Mouse (Mus musculus) MEL-GATA-1-ER (cell line): ENCODE measurements around the gene Cyp4x1.
"Not testable (repeated sequence)": the region's sequence is repeated elsewhere in the genome, so short reads cannot be mapped to it uniquely, and the experiment has no call there.

Experiments
- DNase-seq: peaks from one replicate; pipeline ENCODE4 v3.0.0-alpha.2; 2012; ENCODE audit warnings: low read depth; ENCODE audit errors: extremely low read depth

Cyp4x1 gene

DNA sequence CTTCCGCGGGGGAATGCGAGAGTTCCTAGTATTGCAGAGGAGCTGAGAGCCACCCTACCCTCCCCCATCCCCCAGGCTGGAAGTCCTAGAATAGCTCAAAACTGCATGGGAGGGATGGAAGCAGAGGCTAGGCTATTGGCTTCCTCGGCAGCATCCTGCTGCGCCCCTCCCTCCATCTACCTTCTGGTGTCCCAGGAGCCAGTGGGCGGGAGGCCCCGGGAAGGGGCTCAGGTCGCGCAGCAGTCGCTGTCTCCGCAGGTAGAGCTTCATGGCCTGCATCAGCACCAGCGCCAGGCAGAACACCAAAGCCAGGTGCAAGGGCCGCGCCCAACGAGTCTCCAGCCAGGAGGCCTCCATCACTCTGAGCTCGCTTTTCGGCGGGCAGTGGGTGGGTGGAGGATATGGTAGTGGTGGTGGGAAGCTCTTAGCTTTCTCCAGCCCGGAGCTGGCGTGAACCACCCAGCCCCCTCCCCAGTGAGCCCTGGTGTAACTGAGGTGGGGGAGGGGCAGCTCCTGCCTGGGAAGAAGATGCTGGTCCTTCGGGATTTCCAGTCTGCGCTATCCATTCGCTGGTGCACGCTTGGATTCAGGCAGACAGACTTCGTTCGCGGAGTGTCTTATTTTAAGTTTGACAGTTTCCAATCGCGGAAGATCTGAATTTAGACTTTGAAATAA lies at the start of gene Cyp4x1:
Gene Cyp4x1, minus strand, starts transcription at position 661 of the 675 bp plus-strand sequence.
- DNase-seq, result no peak

DNA sequence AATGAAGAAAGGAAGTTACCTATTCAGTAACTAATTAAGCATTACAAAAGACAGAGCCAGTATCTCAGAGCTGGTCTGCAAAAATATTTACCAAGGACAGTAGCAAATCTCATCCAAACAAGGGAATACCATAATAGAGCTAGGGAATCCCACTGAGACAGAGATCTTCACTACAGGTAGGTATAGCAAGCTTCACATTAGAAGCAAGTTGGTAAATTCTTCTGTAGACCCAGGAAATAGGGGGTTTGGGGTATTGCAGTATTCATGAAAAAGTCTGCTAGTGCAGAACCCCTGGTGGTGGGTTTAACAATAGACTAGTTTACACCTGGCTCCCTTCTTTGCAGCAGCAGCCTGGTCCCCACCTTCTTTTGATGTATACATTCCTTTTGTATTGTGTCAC lies 42.1 kb upstream of the Cyp4x1 start:
- DNase-seq, result not testable (repeated sequence)

DNA sequence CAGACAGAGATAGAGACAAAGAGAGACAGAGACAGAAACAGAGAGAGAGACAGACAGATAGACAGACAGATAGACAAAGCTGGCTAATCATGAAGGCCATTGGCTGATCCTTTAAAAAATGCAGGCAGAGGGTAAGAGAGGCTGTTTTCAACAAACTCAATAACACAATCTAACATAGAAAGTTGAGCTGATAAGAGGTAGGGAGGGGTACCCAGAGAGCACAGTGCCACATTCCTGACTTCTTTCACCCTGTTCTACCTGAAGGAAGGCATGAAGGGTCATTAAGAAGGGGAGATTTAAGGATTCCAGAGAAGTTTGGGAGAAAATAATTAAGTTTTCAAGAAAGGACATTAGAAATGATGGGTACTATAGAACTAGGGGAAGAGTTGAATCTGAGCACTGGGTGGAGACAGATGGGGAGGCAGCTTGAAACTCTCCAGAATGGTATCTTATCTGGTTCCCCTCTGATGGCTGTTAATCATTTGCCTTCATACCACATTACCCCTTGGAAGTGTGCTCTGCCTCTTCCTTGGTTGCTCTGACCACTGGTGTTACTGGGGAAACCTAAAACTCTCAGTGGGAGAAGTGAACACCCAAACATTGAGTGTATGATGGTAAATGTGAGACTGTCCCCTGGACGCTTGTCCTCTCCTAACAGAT lies 40.7 kb upstream of the Cyp4x1 start:
- no peak for DNase-seq

DNA sequence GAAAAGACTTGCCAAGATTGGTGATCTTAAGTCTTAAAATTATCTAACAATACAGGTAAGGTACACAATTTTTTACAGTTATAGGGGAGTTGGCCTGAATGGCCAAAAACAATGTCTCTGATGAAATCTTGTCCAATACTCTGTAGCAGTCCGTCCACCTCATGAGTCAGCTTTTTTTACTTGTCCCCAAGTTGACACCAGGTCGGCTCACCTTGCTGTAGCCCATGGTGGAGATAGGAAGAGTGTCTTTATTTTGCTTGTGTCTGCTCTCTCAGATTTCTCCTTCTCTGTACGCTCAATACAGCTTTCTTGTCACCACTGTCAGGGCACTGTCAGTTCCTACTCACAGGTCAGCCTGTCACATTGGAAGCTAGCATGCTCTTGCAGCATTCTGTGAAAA lies 24.9 kb upstream of the Cyp4x1 start:
- DNase-seq, result not testable (repeated sequence)

DNA sequence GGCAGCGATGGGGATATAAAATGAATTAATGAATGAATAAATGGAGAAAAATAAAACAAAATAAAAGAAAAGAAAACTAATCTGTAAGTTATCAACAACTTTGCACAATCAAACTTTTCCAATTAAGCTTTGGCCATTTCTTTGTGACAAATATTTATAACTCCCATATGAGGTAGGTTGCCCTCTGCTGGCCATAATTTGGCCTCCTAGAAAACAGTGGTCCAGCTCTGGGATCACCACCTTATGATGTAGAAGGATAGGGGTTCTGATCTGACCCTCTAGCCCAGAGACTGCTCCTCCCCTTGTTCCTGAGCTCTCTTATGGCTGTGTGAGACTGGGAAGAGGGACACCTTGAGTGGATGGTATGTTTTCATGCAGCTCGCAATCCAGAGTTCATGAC lies 20.6 kb upstream of the Cyp4x1 start:
- DNase-seq, result no peak

DNA sequence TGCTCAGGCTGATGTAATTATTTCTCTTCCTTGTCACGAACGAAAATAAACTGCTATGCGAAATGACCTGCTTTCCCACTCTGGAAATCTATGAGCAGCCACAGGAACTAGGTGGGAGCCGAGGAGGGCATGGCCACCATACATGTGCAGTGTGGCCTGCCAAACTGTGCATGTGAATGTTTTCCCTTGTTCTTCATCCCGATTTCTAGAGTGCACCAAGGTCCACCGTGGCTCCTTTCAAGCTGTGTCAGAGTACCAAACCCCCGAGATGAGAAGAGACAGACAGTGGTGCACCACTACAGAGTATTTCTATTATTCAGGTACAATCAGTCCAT lies 182 bp upstream of the Cyp4x1 start:
- no peak for DNase-seq

DNA sequence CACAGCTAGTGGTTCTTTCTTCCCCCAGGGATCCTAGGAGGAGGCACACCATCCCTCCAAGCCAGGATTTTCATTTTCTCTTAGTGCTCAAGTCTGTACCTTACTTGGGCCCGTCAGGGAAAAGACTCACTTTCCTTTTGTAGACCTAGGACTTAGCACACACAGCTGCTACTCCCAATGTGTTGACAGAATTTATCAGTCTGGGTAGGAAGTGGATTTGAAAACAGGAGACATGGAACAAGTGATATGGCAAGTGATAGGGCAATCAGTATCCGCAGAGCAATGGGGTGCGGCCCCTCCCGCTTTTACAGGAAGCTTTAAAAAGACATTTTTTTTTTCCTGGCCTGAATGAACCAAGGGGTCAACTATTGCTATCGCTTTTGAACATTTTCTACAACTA lies 996 bp downstream of the Cyp4x1 start:
- peak; percentile 65 for DNase-seq

DNA sequence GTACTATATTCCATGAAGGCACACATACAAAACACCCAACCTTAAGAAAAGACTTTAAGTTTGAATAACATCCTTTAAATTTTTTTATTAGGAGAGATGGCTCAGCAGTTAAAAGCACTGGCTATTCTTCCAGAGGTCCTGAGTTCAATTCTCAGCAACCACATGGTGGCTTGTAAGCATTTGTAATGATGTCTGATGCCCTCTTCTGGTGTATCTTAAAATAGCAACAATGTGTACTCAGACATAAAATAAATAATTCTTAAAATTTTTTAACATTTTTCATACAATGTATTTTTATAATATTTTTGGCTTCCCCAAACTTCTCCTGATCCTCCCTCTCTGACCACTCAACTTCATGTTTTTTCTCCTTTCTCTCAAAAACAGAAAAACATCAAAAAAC lies 9.4 kb downstream of the Cyp4x1 start:
- no peak for DNase-seq

DNA sequence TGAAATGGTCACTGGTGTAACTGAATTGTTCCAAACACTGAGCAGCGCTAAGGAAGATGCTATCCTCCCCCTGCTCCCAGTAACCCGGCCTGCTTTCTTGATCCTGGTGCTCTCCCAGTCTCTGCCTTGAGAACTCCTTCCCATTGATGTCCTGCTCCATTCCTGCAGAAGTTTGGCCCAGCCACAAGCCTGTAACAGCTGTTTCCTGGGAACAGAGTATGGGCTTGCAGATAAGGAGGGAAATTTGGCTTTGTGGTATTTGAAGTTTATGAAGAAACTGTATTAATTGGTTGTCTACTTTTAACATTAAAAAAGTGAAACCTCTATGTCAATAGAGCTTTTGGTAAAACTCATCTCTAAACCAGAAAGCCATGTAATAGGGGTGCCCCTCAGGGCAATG lies 10.6 kb downstream of the Cyp4x1 start:
- DNase-seq, result no peak

DNA sequence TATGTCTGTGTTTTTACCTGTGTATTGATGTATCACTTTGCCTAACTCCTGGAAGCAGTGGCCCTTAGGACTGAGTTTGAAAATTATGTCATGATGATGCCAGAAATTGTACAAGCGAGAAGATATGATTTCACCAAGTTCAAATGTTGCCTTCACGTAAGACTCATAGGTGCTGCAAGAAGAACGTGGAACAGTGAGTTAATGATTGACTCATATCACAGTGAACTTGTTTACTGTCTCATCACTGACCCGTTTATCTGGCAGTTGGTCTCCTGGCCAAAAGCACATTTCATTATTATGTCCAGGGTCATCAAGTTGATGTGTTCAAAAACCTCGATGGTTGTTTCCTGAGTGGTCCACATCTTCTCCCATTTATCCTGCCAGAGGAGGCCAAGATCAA lies 12.5 kb downstream of the Cyp4x1 start:
- DNase-seq, result no peak

DNA sequence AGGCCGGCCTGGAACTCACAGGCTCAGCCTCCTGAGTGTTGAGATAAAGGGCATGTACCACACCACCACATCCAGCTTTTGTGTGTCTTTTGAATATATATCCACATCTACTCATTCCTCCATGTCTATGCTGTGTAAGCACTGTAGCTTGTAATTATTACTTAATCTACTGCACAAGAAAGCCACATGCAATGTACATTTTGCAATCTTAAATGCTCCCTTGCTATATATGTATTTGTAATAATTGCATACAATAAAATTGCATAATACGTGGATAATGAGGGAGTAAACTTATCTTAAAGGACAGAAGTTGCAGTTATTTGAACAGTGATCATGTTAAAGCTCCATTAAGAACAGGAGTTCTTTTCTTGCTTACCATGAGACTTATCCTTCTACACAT lies 12.9 kb downstream of the Cyp4x1 start:
- DNase-seq, result no peak

DNA sequence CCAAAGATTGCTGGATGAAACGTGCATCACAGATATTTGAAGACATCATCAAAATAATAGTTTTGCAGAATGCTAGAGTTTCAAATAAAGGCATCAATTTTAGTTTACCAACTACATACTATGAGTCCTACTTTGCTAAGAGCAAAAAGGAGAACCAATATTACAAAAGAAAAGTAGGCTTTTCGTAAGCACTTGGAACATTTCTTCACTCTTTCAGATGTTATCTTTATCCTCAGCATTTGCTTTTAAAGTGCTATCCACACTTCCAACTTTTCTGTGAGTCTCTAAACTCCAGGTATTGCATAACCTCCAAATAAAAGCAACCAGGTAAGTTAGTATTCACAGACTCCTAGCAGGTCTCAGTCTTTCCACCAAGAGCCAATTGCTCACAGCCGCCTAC lies 14.4 kb downstream of the Cyp4x1 start:
- DNase-seq, result no peak

DNA sequence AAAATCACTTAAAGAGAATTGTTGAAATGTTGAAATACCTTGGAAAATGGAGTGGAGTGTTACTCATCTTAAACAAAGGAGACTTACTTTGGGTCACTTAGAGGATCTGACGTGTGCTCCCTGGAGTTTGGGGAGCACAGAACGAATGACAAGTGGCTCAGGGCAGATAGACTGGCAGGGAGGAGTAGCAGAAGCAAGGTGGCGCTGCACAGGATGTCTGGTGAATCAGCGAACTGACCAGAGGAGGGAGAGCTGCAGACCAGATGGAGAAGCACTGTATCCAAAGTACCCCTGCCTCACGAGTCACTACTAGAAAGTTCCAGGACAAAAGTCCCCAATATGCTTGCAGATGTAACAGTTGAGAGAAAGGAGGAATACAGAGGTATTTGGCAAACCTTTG lies 20.8 kb downstream of the Cyp4x1 start:
- no peak for DNase-seq

DNA sequence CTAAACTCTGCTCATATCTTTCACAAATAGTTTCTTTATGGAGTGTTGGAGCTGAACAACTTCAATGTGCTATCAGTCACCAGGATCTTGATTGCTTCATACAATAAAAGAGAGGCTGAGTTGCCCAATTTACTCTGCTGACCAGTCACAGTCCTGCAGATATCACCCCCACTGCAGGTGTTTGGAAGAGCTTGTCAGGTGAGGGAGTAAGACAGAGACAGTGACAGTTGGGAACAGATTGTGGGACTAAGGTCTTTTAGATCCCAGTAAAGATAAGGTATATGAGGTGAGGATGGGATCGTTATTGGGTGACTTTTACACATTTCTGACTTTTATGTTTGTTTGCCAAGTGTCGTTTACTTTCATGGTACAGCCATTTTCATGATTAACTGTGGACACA lies 22.9 kb downstream of the Cyp4x1 start:
- DNase-seq, result no peak

DNA sequence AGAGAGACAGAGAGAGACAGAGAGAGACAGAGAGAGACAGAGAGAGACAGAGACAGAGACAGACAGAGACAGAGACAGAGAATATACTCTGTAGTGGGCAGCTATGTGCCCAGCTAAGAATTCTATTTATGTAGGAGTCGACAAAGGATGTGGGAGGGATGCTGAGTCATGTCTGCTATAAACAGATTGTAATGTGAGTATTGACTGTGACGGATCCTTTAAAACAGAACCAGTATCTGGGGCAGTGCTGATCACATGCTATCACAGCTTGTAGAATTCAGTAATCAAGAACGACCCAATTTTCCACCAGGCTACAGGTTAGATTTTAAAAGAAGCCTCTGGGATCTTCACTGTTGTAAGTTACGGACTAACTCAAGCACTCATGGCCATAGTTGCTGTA lies 30.6 kb downstream of the Cyp4x1 start:
- DNase-seq, result peak; percentile 35

DNA sequence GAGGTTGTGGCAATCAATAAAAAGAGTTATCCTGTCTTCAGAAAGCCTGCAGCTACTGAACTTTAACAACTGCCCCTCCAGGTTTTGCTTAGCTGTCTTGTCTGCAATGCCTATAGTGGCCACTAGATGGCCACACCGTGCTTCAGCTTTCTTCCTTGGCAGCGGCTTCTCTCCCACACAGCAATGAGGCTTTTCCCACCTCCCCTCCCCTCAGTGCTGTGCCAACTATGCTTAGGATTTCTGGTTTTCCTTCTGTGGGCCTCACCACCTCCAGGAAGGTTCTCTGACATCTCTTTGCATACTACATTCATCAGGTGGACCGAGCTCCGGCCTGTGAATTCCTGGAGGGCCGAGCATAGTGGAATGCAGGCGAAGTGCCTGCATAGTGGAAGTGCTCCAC lies 32.4 kb downstream of the Cyp4x1 start:
- DNase-seq, result peak; percentile 36

DNA sequence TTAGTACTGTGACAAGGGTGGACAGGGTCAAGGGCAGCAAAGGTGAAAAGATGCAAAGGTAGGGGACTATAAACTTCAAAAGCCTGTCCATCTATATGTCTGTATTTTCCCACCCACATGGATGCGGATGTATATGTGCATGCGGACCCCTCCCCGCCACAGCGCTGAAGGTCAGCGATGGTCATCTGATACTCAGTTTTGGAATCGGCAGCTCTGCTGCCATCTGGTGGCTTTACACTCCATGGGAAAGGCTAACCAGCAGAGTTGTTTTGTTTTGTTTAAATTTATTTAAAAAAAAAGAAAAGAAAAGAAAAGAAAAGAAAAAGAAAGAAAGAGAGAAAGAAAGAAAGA lies 37.0 kb downstream of the Cyp4x1 start:
- no peak for DNase-seq

DNA sequence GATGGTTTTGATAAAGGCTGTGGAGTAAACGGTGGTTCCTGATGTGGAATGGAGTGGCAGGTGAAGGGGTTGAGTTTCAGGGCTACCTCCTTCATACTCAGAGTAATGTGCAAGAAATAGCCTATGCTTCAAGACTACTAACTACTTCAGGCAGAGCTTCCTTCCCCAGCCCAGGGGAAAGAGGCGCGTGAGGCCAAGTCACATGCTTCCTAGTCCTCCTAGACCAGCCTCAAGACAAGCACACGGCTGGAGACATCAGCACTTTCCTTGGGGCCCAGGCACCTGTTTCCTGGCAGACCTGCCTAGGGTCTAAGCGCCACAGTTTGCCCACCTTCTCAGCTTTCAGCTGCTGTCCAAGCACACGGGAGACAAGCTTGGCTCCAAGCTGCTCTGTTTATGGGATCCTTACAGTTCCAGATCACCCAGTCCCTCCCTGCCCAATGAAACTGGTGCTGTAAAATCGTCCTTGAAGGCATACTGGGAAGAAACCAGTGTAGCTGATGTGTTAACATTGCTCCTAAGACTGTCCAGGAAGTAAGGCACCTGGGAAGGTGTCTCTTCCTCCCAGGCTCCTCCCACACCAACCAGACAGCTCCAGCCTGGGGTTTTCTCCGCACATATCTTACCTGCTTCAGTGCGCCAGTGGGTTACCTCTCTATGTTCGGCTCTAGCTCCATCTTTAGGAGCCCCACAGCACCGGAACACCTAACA lies 37.5 kb downstream of the Cyp4x1 start:
- no peak for DNase-seq

DNA sequence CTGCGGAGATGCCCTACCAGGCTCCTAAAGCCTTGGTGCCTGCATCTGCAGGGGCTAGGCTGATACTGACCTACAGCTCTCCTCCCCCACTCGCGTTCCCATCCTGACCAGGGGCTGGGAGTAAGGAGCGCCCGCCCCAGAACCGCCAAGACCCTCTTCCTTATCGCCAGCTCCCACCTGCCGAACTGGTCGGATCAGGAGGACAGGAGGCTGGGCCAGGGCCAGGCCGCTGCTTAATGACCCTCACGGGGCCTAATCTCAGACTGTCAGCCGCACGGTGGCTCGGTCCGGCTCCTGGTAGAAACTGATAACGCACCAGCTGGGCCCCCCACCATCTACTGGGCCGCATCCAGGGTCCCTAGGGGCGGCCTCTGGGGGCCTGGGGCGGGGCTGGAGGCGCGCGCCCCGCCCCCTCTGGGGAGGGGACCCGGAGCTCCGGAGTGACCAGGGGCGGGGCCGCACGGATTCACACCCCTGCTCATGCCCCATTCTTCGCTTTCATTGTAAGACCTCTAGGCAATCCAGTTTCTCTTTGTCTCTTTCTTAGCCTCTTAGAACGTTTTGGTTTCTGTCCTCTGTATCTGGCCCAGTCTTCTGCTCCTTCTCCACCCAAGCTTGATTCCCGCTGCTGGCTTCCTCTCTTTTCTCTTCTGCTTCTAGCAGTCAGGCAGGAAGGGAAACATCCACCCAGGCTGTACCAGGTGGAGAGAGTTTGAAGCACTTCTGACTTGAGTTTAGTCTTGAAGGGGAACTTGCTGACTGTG lies 38.2 kb downstream of the Cyp4x1 start:
- peak; percentile 90 for DNase-seq

DNA sequence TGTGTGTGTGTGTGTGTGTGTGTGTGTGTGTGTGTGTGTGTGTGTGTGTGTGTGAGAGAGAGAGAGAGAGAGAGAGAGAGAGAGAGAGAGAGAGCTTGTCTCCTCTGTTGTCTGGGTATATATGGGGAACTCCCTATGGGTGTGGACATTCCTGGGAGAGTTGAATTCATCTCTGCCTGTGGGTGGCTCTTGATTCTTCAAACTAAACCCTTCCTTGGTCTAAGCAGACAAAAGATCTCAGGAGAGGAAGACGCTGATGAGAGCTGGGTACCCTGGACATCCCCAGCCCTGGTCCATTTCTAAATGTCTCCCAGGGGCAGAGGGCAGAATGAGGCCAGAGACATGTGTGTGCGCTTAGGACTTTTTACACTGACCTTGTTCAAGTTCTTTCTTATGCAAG lies 40.0 kb downstream of the Cyp4x1 start:
- no peak for DNase-seq

DNA sequence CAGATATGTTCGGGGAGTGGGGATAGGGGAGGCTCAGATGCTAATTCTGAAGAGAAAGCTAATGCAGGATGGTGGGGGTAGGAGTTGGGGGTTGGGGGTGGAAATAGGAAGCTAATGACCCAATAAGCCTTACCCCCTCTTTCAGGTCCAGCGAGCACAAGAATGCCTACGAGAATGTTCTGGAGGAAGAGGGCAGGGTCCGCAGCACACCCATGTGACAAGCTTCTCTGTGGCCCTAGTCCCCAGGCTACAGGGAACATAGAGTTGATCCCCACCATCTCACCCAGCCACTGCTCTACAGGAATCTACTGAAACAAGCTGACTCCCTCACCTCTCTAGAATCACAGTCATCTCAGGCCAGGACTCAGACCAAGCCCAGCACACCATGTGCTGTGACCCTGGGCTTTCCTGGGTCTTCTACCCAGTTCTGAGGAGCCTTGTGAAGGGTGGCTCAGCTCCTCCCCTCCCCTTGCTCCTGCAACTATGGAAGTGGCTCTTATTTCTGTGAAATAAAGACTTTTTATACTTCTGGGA lies 40.7 kb downstream of the Cyp4x1 start:
- no peak for DNase-seq

DNA sequence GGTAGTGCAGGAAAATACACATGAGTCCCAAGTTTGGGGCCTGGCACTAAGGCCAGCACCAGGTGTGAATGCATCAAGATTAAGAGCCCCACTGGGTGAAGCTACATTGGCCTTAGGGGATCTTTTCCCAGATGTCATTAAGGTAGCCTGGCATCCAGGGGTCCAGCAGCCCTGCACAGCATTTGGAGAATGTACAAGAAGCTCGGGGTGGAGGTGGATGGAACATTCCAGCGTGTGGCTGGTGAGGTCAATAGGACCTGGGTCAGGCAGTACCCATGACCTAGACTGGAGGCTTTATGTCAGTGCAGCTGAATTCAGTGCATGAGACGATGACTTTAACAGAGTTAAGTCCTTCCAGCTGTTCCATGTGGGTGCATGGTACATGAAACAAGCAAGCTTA lies 42.3 kb downstream of the Cyp4x1 start:
- no peak for DNase-seq
